Mouse (Mus musculus) ovary, adult 10 weeks (tissue): ENCODE data around the gene Chm. TPM values are rescaled to one million over a fixed set of nuclear protein-coding genes. Genes with fewer than 3 reads are reported as not detected.

ENCODE experiments used
- polyA plus RNA-seq: library from polyadenylated mRNA; stranded (reverse); fragments of 350-450 nt; fragmentation: Illumina TruSeq; extraction: RNeasy Lipid Tissue Mini Kit (QIAGEN cat#74804); gene quantifications from one replicate; pipeline ENCODE4 v1.2.3, GENCODE M21; 2014

The Chm gene
- polyA plus RNA-seq, result 110 TPM

GRCm38 (mm10) chrX:113185230-113185985 lies at the start of gene Chm:
Gene Chm (minus strand): TSS chrX:113185517.

Other genes with a start within 250 kb of the Chm start
- gene Dach2, start 112.0 kb upstream of the Chm start, polyA plus RNA-seq, result 1.3 TPM